Comparison of ENCODE assay signal across 9 mouse cellular contexts in the genomic region with DNA sequence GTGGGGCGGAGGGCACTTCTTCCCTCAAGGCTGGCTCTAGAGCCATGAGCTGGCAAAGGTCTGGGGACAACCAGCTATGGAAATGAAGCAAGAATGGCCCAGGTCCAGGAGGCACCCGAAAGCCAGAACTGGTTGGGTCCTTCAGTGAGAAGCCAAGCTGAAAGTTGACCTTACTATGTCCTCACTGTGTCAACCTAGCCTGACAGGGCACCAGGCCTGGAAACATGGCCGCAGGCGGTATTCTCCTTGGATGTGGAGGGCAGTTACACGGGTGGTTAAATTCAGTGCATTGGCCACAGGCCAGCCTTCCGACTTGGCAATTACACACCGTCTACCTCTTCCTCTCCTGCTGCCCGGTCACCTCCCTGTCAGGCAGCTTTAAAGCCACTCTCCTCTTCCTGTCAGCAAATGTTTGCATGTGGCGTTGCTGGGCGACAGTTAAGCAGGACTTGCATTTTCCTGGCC.
A peak's percentile ranks its signal among the peaks of the same experiment; 100 is the strongest.
DNase-seq lines count a peak whose midpoint lies in the region; TF ChIP-seq lines count a peak whose summit lies in the region.
"Had no signal": no experiment of that assay in that cellular context is flagged by ENCODE, and none has a peak within 500 bp of the region (broad histone marks: within the 10 kb centered on the region; RNA-seq: fewer than 3 reads in every experiment).

No protein-coding gene starts in this region.

- peak; percentile 24 for DNase-seq in ovary, postnatal 36 days (ENCODE audit: low spot score)
- no peak for DNase-seq in ovary, postnatal 10 days (ENCODE audit: low spot score)
- DNase-seq in gastrocnemius, adult 18-20 months (ENCODE audit: low spot score), result peak; percentile 71
- peak; percentile 92 for DNase-seq in kidney, adult 11 months
- peak; percentile 40 for DNase-seq in testis, postnatal 10 days (ENCODE audit: low spot score)
- no peak for DNase-seq in spleen, postnatal 4 days (ENCODE audit: low spot score in 2 of 2)
- no peak for DNase-seq in left cerebral cortex, adult 2 months (ENCODE audit: extremely low spot score in 1 of 2, low spot score in 2 of 2)
- no peak for DNase-seq in layer of hippocampus, adult 9-10 months (ENCODE audit: low spot score)

- H3K27ac ChIP-seq in left cerebral cortex, adult 2 months, result no peak overlapping the region
- H3K27ac ChIP-seq: limb, embryonic 12.5 days had no signal

- H3K4me3 ChIP-seq in left cerebral cortex, adult 2 months, result no peak overlapping the region
- H3K4me3 ChIP-seq: limb, embryonic 12.5 days had no signal

- intact Hi-C loops in left cerebral cortex, adult 2 months (cut with DNase I), result no loop called here

- TF ChIP-seq CTCF in left cerebral cortex, adult 2 months (IDR thresholded peaks at IDR 0.05), result no peak

Comparison
In these comparisons a context has a peak if more than half of its experiments do, and no peak if none do; other contexts are left out.
1. DNase-seq: peak in ovary, postnatal 36 days (single experiment), gastrocnemius, adult 18-20 months (single experiment), kidney, adult 11 months (single experiment) and testis, postnatal 10 days (single experiment); none in ovary, postnatal 10 days (single experiment), spleen, postnatal 4 days (0 of 2), left cerebral cortex, adult 2 months (0 of 2) and layer of hippocampus, adult 9-10 months (single experiment).